Mouse (Mus musculus) naive thymus-derived CD4-positive, alpha-beta T cell, adult 2 months (primary cell): ENCODE measurements around the gene Dld.

Experiments used
- DNase-seq: peaks from one replicate; pipeline ENCODE4 v3.0.0-alpha.2; 2011; ENCODE audit warnings: low read depth

Dld gene

DNA sequence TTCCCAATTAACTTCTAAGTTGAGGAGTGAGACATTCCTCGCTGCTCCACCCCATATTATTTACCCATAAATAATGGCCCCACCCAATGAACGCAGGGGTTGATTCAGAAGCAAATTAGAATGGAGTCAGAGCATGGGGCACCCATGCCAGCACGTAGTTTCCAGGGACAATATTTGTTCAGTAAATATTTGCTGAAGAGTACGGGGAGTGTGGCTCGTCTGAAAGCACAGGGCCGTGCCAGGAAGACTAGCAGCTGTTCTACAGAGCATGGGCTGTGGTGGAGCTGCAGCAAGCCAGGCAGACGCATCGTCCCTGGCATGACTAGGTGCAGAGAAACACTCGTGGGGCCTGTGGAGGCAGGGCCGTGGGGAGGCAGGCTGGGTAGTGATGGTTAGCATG lies 56.7 kb downstream of the Dld start:
- no peak for DNase-seq

DNA sequence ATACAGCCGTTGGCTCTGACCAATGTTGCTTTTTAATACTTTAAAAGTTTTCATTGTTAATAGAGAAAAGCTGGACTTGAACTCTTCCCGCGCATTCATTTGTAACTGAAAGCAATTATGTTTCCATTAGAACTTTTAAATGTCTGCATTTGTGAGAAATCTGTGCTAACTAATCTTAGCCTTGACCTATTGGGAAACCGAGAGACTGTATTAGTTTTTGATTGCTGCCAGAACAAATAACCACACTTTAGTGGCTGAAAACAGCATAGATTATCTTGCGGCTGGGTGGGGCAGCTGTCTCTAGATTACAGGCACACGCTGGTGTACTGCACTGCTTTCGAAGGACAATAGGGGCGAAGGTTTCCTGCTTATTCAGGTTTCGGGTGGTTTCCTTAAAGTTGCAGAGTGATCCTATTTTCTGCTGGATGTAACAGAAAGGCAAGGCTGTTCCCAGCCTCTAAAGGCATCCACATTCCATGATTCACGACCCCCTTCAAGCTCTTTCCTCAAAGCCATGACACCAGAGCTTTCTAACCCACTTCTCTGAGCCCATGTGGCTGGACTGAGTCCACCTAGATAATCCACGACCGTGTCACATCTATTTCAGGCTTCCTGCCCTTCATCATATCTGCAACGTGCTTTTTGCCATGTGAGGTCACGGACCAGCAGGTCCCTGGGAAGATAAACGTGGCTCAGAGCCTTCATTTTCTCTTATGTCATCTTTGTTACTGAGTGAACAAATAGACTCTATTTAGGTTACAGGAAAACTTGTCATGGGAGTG lies 57.7 kb downstream of the Dld start:
- DNase-seq: no peak

DNA sequence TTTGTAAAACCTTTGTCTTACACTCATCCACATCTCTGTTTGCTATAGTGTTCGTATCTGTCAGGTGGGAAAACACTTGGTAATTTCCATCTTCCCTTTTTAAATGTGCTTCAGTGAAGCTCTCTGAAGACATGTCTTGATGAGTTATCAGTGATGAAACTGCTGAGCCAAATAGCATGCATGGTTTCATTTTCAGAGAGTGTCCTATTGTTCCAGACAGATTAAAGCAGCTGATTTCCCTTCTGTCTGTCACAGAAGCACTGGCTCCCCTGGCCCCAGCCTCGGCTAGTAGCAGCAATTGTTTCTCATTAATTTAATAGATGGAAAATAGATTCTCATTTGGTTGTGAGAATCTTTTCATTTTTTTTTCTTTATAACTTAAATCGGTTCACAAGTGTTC lies 60.3 kb downstream of the Dld start:
- DNase-seq: no peak

DNA sequence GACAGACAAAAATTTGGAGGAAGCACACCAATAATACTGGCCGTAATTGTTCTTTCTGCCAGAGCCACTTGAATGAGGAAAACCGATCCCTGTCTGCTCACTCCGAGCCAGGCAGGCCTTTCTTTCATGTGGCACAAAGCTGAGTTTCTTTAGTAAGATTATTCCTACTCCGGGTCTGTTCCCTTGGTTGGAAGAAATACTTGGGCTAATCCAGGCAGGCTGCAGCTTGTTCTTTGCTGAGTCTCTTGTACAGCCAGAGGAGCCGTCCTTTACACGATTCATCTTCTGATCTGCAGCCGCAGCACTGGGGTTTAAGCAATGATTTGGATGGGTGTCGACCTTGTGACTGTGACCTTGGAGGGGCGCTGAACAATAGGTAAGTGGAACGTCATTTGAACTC lies 62.2 kb downstream of the Dld start:
- DNase-seq: no peak

DNA sequence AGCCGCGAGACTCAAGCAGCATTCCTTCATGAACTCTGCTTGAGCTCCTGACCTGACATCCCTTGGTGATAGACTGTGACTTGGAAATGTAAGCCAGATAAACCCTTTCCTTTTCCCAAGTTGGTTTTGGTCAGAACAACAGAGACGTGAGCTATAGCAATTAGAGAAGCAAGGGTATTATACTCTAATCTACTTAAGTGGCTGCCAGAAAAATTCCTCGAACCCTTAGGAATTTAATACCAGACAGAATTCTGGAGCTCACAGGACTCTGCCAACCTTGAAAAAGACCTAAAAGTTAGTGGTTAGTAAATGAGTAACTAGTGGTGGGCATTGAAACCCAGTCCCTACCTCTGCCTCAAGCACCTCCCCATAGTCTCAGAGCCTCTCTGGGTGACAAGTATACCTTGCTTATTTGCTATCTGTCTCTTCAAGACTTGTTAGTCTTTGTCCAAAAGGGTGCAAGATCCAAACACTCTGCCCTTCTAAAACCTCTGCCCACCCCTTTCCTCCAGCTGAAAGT lies 67.6 kb downstream of the Dld start:
- DNase-seq: no peak

DNA sequence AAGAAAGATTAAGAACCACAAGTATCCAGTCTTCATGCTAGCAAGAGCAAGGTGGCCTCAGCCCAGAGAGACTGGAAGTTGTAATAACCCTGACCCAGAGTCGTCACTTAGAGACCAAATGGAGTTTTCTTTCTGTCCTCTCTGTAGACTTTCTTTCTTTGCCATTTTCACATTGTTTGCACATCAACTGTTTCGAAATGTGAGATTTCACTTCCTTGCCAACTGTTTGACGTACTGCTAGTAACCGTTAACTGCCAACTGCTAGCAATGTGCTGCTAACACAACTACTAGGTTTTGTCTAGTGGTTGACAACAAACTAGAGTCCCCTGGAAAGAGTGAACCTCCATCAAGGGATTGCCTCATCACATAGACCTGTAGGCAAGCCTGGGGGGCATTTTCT lies 68.1 kb downstream of the Dld start:
- DNase-seq: no peak

DNA sequence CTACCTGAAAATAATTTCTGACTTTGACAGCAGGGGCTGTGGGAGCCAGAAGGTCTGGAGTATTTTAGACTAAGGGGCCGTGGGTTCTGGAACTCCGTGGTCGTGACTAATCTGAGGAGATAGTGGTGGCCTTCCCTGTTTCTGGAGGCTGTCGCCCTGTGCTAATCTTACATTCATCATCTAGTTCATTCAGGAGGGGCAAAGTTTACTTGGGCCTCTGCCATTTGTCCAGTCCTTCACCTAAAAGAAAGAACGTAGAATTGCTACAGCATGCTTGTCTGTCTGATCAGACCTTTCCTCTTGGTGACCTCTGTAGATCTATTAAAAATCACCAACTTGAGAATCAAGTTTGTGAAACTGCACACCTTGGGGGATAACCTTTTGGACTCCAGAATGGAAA lies 69.0 kb downstream of the Dld start:
- DNase-seq: no peak
